Mouse (Mus musculus) splenic B cell, adult 2 months (primary cell): ENCODE results near the gene Tspan11.
A peak's percentile ranks its signal among the peaks of the same experiment; 100 is the strongest.

Experiments used
- DNase-seq: peaks from one replicate; pipeline ENCODE4 v3.0.0-alpha.2; 2011; ENCODE audit warnings: low read depth, low spot score
- H3K27me3 ChIP-seq: 2 replicates; pipeline ENCODE4 v1.6.1; 2012; ENCODE audit warnings: mild to moderate bottlenecking, low read length, moderate library complexity, mixed read lengths; ENCODE audit not compliant: control insufficient read depth, poor library complexity, insufficient read depth, severe bottlenecking
- H3K36me3 ChIP-seq: 2 replicates; pipeline ENCODE4 v1.6.1; 2012; ENCODE audit warnings: mild to moderate bottlenecking, low read length, moderate library complexity, mixed read lengths; ENCODE audit not compliant: control insufficient read depth, poor library complexity, insufficient read depth, severe bottlenecking

Tspan11 gene

GRCm38 (mm10) chr6:127933841-127934240 lies 46.5 kb downstream of the Tspan11 start:
- no peak for DNase-seq
- no peaks in the 10 kb centered on the region for H3K36me3 ChIP-seq
- no peaks in the 10 kb centered on the region for H3K27me3 ChIP-seq

- no peak for DNase-seq
- Histone ChIP-seq H3K27me3 (no peaks in the 10 kb centered on the region), H3K36me3 (no peaks in the 10 kb centered on the region)
Observed at GRCm38 (mm10) chr6:127935105-127935504, 47.7 kb downstream of the Tspan11 start.

DNA sequence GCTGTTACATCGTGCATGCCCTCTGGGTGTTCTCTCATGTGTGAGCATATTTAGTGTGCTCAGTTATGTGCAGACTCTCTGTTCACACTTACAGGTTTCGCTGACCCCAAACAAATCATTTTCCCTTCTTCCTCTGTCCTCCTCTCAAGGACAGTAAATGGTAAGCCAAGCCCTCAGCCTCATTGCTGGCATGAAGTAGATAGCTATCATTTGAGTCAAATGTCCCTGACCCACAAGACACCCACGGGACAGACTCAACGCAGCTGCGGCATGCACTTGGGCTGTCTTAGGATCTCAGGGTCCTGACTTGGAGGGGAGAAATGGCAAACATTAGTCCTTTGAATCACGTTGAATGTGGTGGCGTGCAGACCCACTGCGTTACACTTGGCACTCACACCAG lies 55.0 kb downstream of the Tspan11 start:
- H3K27me3 ChIP-seq = no peaks in the 10 kb centered on the region
- H3K36me3 ChIP-seq = no peaks in the 10 kb centered on the region
- DNase-seq = no peak

DNA sequence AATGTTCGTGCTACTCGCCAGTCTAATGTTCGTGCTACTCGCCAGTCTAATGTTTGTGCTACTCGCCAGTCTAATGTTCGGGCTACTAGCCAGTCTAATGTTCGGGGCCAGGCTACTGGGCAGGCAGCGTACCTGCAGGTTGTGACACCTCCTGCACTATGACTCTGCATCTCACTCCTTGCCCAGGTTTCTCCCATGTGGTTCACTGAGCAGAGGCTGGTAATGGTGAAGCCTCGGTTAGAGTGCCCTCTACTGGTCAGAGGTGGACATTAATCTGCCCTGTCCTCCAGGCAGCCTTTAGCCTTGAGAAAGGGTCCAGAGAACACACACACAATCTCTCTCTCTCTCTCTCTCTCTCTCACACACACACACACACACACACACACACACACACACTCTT lies 58.3 kb downstream of the Tspan11 start:
- peak; percentile 53 for DNase-seq
- H3K27me3 ChIP-seq = no peaks in the 10 kb centered on the region
- H3K36me3 ChIP-seq = no peaks in the 10 kb centered on the region

- no peak for DNase-seq
- H3K36me3 ChIP-seq = no peaks in the 10 kb centered on the region
- H3K27me3 ChIP-seq = no peaks in the 10 kb centered on the region
Observed at GRCm38 (mm10) chr6:127948656-127949055, 61.3 kb downstream of the Tspan11 start.

GRCm38 (mm10) chr6:127949885-127950284 lies 62.5 kb downstream of the Tspan11 start:
- Histone ChIP-seq H3K27me3 (no peaks in the 10 kb centered on the region), H3K36me3 (no peaks in the 10 kb centered on the region)
- DNase-seq = no peak

GRCm38 (mm10) chr6:127953071-127953470 lies 65.7 kb downstream of the Tspan11 start:
- Histone ChIP-seq H3K36me3 (no peaks in the 10 kb centered on the region), H3K27me3 (no peaks in the 10 kb centered on the region)
- DNase-seq = no peak

DNA sequence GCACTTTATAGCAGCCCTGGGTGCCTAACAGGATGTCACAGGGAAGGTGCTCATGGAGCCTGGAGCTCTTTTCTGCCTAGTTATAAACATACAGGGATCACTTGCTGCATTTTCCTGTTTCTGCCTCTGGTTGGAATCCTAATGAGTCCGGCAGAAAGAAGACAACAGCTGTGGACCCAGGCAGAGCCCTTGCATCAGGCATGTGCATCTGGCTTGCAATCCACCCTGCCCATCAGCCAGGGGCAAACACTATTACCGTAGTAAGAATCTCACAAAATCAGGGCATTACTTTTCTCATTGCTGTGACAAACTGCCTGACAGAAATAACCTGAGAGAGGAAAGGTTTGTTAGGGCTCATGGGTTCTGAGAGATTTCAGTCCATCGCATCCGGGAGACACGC lies 68.8 kb downstream of the Tspan11 start:
- Histone ChIP-seq H3K27me3 (no peaks in the 10 kb centered on the region), H3K36me3 (no peaks in the 10 kb centered on the region)
- no peak for DNase-seq

DNA sequence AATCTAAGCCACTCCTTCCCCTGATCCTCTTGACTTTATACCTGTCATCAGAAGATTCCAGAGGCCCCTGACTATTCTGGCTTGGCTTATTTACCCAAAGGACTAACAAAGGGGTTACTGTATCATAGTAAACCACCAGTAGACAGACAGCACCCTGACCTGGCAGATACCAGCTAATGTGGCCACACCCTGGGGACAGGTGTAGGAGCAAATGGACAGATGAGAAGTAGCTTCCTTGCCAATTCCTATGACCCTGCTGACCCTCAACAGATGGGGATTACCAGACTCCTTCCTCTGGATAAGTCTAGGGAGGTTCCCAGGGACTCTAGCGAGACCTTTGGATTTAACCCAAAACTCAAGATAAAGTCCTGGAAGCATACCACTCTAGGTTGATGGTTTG lies 72.8 kb downstream of the Tspan11 start:
- no peaks in the 10 kb centered on the region for H3K36me3 ChIP-seq
- H3K27me3 ChIP-seq = no peaks in the 10 kb centered on the region
- DNase-seq = no peak

- DNase-seq = no peak
- Histone ChIP-seq H3K36me3 (no peaks in the 10 kb centered on the region), H3K27me3 (no peaks in the 10 kb centered on the region)
Observed at GRCm38 (mm10) chr6:127965497-127965896, 78.1 kb downstream of the Tspan11 start.

DNA sequence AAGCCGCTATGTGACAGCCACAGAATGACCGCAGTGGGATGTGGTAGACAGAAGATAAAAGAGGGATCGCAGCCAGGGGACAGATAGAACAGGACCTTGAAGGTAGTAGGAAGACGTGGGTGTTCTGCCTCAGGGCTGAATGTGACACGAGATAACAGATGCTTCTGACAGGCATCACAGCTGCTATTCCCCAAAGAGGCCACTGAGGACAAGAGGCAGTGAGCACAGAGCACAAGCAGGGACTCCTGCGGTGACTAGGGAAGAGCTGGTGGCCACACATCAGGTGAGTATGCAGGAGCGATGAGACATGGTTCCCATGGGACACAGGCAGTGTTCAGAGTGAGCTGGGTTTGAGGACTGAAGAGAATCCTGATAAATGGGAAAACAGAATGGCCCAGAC lies 82.3 kb downstream of the Tspan11 start:
- Histone ChIP-seq H3K27me3 (no peaks in the 10 kb centered on the region), H3K36me3 (no peaks in the 10 kb centered on the region)
- no peak for DNase-seq

DNA sequence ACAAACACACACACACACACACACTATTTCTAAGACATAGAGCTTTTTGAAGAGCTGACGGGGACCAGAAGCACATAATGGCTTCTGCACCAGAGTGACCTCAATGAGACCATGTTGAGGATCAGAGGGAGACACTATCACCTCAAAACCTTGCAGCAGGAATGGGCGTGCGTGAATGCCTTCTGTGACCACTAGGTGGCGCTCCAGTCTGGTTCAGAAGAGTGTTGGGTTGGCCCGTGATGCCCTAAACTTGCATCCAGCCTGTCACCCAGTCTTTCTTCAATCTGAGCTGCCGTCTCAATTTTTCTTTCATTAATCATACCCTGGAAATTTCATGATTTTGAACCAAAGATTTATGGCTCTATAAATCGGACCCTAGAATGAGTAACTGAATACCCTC lies 82.7 kb downstream of the Tspan11 start:
- Histone ChIP-seq H3K36me3 (no peaks in the 10 kb centered on the region), H3K27me3 (no peaks in the 10 kb centered on the region)
- peak; percentile 40 for DNase-seq

DNA sequence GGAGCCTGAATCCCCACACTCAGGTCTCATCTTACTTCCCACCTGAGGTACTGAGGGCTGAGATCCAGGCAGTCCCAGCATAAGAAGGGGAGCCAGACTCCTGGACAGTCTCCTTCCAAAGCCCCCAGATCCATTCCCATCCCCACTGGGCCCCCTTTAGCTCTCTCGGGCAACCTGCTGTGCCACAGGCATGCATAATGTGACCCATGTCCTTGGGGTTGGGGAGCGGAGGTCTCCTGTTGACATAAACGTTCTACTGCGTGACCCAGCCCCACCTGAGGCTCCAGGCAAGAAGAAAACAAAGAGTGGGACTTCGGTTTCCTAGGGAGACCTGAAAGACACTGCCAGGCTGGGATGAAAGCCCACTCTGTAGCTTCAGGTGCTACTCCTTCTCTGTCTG lies 83.5 kb downstream of the Tspan11 start:
- H3K27me3 ChIP-seq = no peaks in the 10 kb centered on the region
- no peaks in the 10 kb centered on the region for H3K36me3 ChIP-seq
- no peak for DNase-seq

GRCm38 (mm10) chr6:127971931-127972330 lies 84.5 kb downstream of the Tspan11 start:
- no peak for DNase-seq
- Histone ChIP-seq H3K27me3 (no peaks in the 10 kb centered on the region), H3K36me3 (no peaks in the 10 kb centered on the region)

GRCm38 (mm10) chr6:127973553-127973952 lies 86.2 kb downstream of the Tspan11 start:
- Histone ChIP-seq H3K36me3 (no peaks in the 10 kb centered on the region), H3K27me3 (no peaks in the 10 kb centered on the region)
- no peak for DNase-seq

DNA sequence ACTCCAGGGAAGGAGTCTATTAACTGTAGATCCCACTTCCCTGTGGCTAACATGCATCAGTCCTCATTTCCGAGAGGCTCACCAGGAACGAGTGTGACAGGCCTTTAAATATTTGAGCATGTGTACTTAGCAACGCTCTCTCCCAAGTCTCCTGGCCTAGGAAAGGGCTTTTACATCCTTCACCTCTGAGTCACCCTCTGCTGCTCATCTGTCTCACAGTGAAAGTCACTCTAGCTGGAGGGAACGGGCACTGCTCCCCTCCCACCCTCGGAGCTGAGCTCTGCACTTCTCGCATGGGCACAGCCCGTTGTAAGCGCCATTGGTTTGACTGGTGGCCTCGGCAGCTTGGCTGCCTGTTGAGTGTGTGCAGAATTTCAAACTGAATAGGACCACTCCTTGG lies 86.6 kb downstream of the Tspan11 start:
- DNase-seq = no peak
- Histone ChIP-seq H3K27me3 (no peaks in the 10 kb centered on the region), H3K36me3 (no peaks in the 10 kb centered on the region)
